Mouse (Mus musculus): ENCODE data around the gene Tmsb15b2.
"Not testable (repeated sequence)": the region's sequence is repeated elsewhere in the genome, so short reads cannot be mapped to it uniquely, and the experiment has no call there.

The Tmsb15b2 gene

GRCm38 (mm10) chrX:136975397-136975796 lies at the start of gene Tmsb15b2:
Tmsb15b2 (minus strand) TSS chrX:136975497.
- DNase-seq (ENCODE audit: extremely low spot score, low read depth, low spot score), result not testable (repeated sequence)

- DNase-seq (ENCODE audit: extremely low spot score, low read depth, low spot score), result peak; percentile 35
These were observed 44.0 kb upstream of the Tmsb15b2 start for GRCm38 (mm10) chrX:137019310-137019709.

- DNase-seq (ENCODE audit: extremely low spot score, low read depth, low spot score), result no peak
These were observed 42.4 kb upstream of the Tmsb15b2 start for GRCm38 (mm10) chrX:137017668-137018067.

GRCm38 (mm10) chrX:137015099-137015709 lies 39.9 kb upstream of the Tmsb15b2 start:
- DNase-seq (ENCODE audit: extremely low spot score, low read depth, low spot score), result no peak

- DNase-seq (ENCODE audit: extremely low spot score, low read depth, low spot score), result no peak
These were observed 21.0 kb upstream of the Tmsb15b2 start for GRCm38 (mm10) chrX:136996256-136996655.

GRCm38 (mm10) chrX:136993641-136994040 lies 18.3 kb upstream of the Tmsb15b2 start:
- no peak for DNase-seq (ENCODE audit: extremely low spot score, low read depth, low spot score)

- DNase-seq (ENCODE audit: extremely low spot score, low read depth, low spot score), result peak; percentile 14
These were observed 17.8 kb upstream of the Tmsb15b2 start, which contains the start of gene Zcchc18 for GRCm38 (mm10) chrX:136992978-136993547. Zcchc18 (plus strand) TSS chrX:136993155.

GRCm38 (mm10) chrX:136992191-136992965 lies 17.1 kb upstream of the Tmsb15b2 start:
- peak; percentile 2 for DNase-seq (ENCODE audit: extremely low spot score, low read depth, low spot score)

GRCm38 (mm10) chrX:136991274-136991673 lies 16.0 kb upstream of the Tmsb15b2 start:
- no peak for DNase-seq (ENCODE audit: extremely low spot score, low read depth, low spot score)

- DNase-seq (ENCODE audit: extremely low spot score, low read depth, low spot score), result no peak
These were observed 10.7 kb upstream of the Tmsb15b2 start for GRCm38 (mm10) chrX:136986039-136986438.

- DNase-seq (ENCODE audit: extremely low spot score, low read depth, low spot score), result no peak
These were observed 3.3 kb upstream of the Tmsb15b2 start for GRCm38 (mm10) chrX:136978616-136979015.

- peak; percentile 10 for DNase-seq (ENCODE audit: extremely low spot score, low read depth, low spot score)
These were observed 1.3 kb upstream of the Tmsb15b2 start, which contains the start of the genes Tmsb15l and Tmsb15b1 for GRCm38 (mm10) chrX:136976424-136977084. Tmsb15l (minus strand) TSS chrX:136976869. Tmsb15b1 (minus strand) TSS chrX:136976874.

GRCm38 (mm10) chrX:136959688-136960087 lies 15.6 kb downstream of the Tmsb15b2 start:
- DNase-seq (ENCODE audit: extremely low spot score, low read depth, low spot score), result no peak

- DNase-seq (ENCODE audit: extremely low spot score, low read depth, low spot score), result not testable (repeated sequence)
These were observed 17.0 kb downstream of the Tmsb15b2 start for GRCm38 (mm10) chrX:136958300-136958699.

GRCm38 (mm10) chrX:136957583-136958279 lies 17.6 kb downstream of the Tmsb15b2 start:
- not testable (repeated sequence) for DNase-seq (ENCODE audit: extremely low spot score, low read depth, low spot score)

GRCm38 (mm10) chrX:136937985-136938384 lies 37.3 kb downstream of the Tmsb15b2 start:
- no peak for DNase-seq (ENCODE audit: extremely low spot score, low read depth, low spot score)

GRCm38 (mm10) chrX:136927031-136927430 lies 48.3 kb downstream of the Tmsb15b2 start, which contains the start of gene H2bfm:
H2bfm (plus strand) TSS chrX:136927325.
- no peak for DNase-seq (ENCODE audit: extremely low spot score, low read depth, low spot score)

GRCm38 (mm10) chrX:136925863-136926262 lies 49.4 kb downstream of the Tmsb15b2 start:
- no peak for DNase-seq (ENCODE audit: extremely low spot score, low read depth, low spot score)
